Mouse (Mus musculus) embryonic fibroblast, embryonic 13.5 days (primary cell): ENCODE data around the gene Pum1.

Source experiments
- CTCF ChIP-seq: IDR thresholded peaks from 2 replicates; pipeline ENCODE4 v1.5.1; 2011; ENCODE audit warnings: mild to moderate bottlenecking, control low read depth, low read length, moderate library complexity, borderline replicate concordance; ENCODE audit not compliant: insufficient read depth
- POLR2A ChIP-seq: IDR thresholded peaks from 2 replicates; pipeline ENCODE4 v1.6.1; 2011; ENCODE audit warnings: low read depth, mild to moderate bottlenecking, control low read depth, low read length, moderate library complexity

GRCm38 (mm10) chr4:130759875-130760274 lies 96.8 kb downstream of the Pum1 start:
- TF ChIP-seq CTCF (no peak), POLR2A (no peak)
